Mouse (Mus musculus) embryonic facial prominence, embryonic 14.5 days (tissue): ENCODE data around the gene Mvk. TPM values are rescaled to one million over a fixed set of nuclear protein-coding genes. Genes with fewer than 3 reads are reported as not detected.

Experiments used
- ATAC-seq: fragments of 200-750 bp; cut with Nextera tagmentation; 2 replicates; pipeline ENCODE4 v1.8.0; 2017; ENCODE audit warnings: low read depth, moderate number of reproducible peaks, moderate TSS enrichment
- DNase-seq: peaks from one replicate; pipeline ENCODE4 v3.0.0-alpha.2; 2015; ENCODE audit warnings: low spot score
- H3K27ac ChIP-seq: fragments of 300-500 bp; sonication (generic); replicated peaks from 2 replicates; pipeline ENCODE4 v1.5.1; 2014; ENCODE audit warnings: low read depth, mild to moderate bottlenecking, low read length, moderate library complexity
- H3K27me3 ChIP-seq: fragments of 300-500 bp; sonication (generic); replicated peaks from 2 replicates; pipeline ENCODE4 v1.6.1; 2014; ENCODE audit warnings: low read length; ENCODE audit not compliant: control insufficient read depth, insufficient read depth
- H3K36me3 ChIP-seq: fragments of 300-500 bp; sonication (generic); 2 replicates; pipeline ENCODE4 v1.6.1; 2014; ENCODE audit warnings: low read length, mixed read lengths; ENCODE audit not compliant: control insufficient read depth, insufficient read depth
- H3K4me1 ChIP-seq: fragments of 300-500 bp; sonication (generic); 2 replicates; pipeline ENCODE4 v1.6.1; 2014; ENCODE audit warnings: antibody characterized with exemption, low read length; ENCODE audit not compliant: control insufficient read depth, insufficient read depth
- H3K4me2 ChIP-seq: fragments of 300-500 bp; sonication (generic); 2 replicates; pipeline ENCODE4 v1.6.1; 2014; ENCODE audit warnings: low read depth, mild to moderate bottlenecking, low read length, moderate library complexity, mixed read lengths
- H3K4me3 ChIP-seq: fragments of 300-500 bp; sonication (generic); 2 replicates; pipeline ENCODE4 v1.5.1; 2014; ENCODE audit warnings: low read depth, mild to moderate bottlenecking, low read length
- H3K9ac ChIP-seq: fragments of 300-500 bp; sonication (generic); 2 replicates; pipeline ENCODE4 v1.6.1; 2014; ENCODE audit warnings: low read depth, mild to moderate bottlenecking, low read length, moderate library complexity, mixed read lengths
- H3K9me3 ChIP-seq: fragments of 300-500 bp; sonication (generic); 2 replicates; pipeline ENCODE4 v1.6.1; 2016; ENCODE audit warnings: low read length; ENCODE audit not compliant: control insufficient read depth
- WGBS: fragments of 180-500 bp; shearing (Covaris S2); extraction: QIAGEN DNeasy Blood & Tissue Kit; methylation state at CpG from one replicate; pipeline ENCODE4 v1.1.7; 2014; 5-methylcytosine and 5-hydroxymethylcytosine counted together
- polyA plus RNA-seq: library from polyadenylated mRNA; unstranded; fragments of >200 nt; fragmentation: Nextera tagmentation; extraction: Ambion mirVana; gene quantifications from 2 replicates; pipeline ENCODE4 v1.2.1, GENCODE M21; 2014

Mvk gene
- 42.6 and 48.2 TPM in 2 replicates for polyA plus RNA-seq

GRCm38 (mm10) chr5:114443566-114444367 lies at the start of gene Mvk, which contains the start of gene Mmab:
Gene Mvk, plus strand, starts transcription at chr5:114444269.
Gene Mmab, minus strand, starts transcription at chr5:114444060.
- no peaks in the 10 kb centered on the region for H3K27me3 ChIP-seq
- WGBS: 1% methylated on average over 34 of the region's 43 CpGs
- peak; percentile 98 for ATAC-seq

DNA sequence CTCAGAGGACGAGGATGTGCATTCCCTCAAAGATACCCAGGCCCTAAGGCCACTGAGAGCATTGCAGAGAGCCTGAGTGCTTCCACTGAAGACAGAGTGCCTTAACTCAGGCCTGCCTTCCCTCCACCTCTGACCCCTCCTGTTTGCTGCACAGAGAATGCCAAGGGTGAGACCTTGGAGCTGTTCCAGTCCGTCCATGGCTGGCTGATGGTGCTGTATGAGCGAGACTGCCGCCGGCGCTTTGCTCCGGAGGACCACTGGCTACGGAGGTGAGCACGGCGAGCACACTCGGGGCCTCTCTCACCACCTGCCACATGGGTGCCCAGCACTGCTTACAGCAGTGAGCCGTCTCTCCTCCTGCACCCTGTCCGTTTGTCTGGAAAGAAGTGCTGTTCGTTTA lies 37.5 kb upstream of the Mvk start:
- H3K4me3 ChIP-seq: no peak overlapping the region
- no peak overlapping the region for H3K9ac ChIP-seq
- ATAC-seq (no peak), DNase-seq (no peak)
- peaks cover 100% of the 10 kb centered on the region for H3K36me3 ChIP-seq
- no peaks in the 10 kb centered on the region for H3K27me3 ChIP-seq
- WGBS: 83% methylated on average over 14 of the region's 14 CpGs
- no peak overlapping the region for H3K27ac ChIP-seq
- no peaks in the 10 kb centered on the region for H3K9me3 ChIP-seq
- H3K4me1 ChIP-seq: no peaks in the 10 kb centered on the region
- H3K4me2 ChIP-seq: no peak overlapping the region

More at GRCm38 (mm10) chr5:114443566-114444367, at the start of gene Mvk, which contains the start of gene Mmab:
- H3K9me3 ChIP-seq: no peaks in the 10 kb centered on the region
- H3K4me3 ChIP-seq: peak within 1 kb of the TSS; percentile 66
- H3K4me2 ChIP-seq: peak within 1 kb of the TSS; percentile 67
- H3K27ac ChIP-seq: peak within 1 kb of the TSS; percentile 53; the same call in 1 of the 2 replicates
- DNase-seq: peak; percentile 100
- H3K9ac ChIP-seq: peak within 1 kb of the TSS; percentile 71
- peaks cover 18% of the 10 kb centered on the region; the same call in 1 of the 2 replicates for H3K36me3 ChIP-seq
- H3K4me1 ChIP-seq: peaks cover 10% of the 10 kb centered on the region

DNA sequence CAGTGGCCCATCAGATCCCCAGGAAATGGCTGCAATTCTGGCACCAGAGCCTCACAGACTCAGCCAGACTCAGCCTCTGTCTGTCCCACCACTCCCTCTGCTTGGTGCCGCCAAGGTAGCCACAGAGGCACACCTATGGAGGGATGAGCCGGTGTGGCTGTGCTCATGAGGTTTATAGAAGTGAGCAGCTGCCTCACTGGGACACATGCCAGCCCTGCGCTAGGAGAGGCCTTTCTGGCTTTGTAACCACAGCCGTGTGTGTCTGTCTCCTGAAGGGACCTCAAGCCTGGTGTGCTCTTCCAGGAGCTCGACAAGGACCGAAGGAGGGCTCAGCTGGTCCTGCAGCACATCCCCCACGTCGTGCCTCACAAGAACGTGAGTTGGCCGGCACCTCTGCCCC lies 36.8 kb upstream of the Mvk start:
- Histone ChIP-seq H3K36me3 (peaks cover 100% of the 10 kb centered on the region), H3K27me3 (no peaks in the 10 kb centered on the region), H3K4me1 (no peaks in the 10 kb centered on the region), H3K4me2 (no peak overlapping the region), H3K9me3 (no peaks in the 10 kb centered on the region), H3K9ac (no peak overlapping the region), H3K4me3 (no peak overlapping the region), H3K27ac (no peak overlapping the region)
- 76% methylated on average over 10 of the region's 10 CpGs for WGBS
- DNase-seq (peak; percentile 52), ATAC-seq (peak; percentile 9; the same call in 1 of the 2 replicates)

GRCm38 (mm10) chr5:114407810-114408209 lies 36.3 kb upstream of the Mvk start:
- ATAC-seq: no peak; the same call in 1 of the 2 replicates

GRCm38 (mm10) chr5:114408846-114409245 lies 35.2 kb upstream of the Mvk start:
- no peak overlapping the region for H3K4me3 ChIP-seq
- peaks cover 100% of the 10 kb centered on the region for H3K36me3 ChIP-seq
- DNase-seq: no peak
- H3K9ac ChIP-seq: no peak overlapping the region
- no peak for ATAC-seq
- 85% methylated on average over 11 of the region's 11 CpGs for WGBS
- H3K9me3 ChIP-seq: no peaks in the 10 kb centered on the region
- H3K4me2 ChIP-seq: no peak overlapping the region
- H3K27me3 ChIP-seq: no peaks in the 10 kb centered on the region
- no peaks in the 10 kb centered on the region for H3K4me1 ChIP-seq
- no peak overlapping the region for H3K27ac ChIP-seq

More at GRCm38 (mm10) chr5:114407810-114408209, 36.3 kb upstream of the Mvk start:
- 87% methylated on average over 8 of the region's 9 CpGs for WGBS
- H3K4me2 ChIP-seq: no peak overlapping the region
- H3K4me1 ChIP-seq: no peaks in the 10 kb centered on the region
- H3K9ac ChIP-seq: no peak overlapping the region
- no peak overlapping the region for H3K27ac ChIP-seq
- H3K36me3 ChIP-seq: peaks cover 100% of the 10 kb centered on the region
- H3K4me3 ChIP-seq: no peak overlapping the region
- DNase-seq: no peak
- no peaks in the 10 kb centered on the region for H3K27me3 ChIP-seq
- no peaks in the 10 kb centered on the region for H3K9me3 ChIP-seq

DNA sequence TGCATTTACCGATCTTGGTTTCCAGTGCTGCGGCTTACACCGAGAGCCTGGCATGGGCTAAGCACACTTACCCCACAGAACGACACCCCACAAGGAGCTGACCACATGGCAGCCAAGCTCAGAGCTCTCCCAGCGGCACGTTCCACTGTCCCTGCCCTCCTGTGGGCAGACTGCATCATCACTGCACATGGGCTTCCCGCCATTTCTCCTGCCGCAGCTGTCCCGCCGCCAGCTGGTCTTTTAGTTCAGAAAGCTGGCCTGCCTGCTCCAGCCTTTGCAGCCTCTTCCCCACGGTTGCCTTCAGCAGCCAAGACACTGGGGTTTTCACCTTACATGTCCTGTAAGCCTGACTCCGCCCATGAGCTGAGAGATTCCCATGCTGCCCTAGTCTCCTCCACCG lies 33.6 kb upstream of the Mvk start:
- Histone ChIP-seq H3K27ac (no peak overlapping the region), H3K27me3 (no peaks in the 10 kb centered on the region), H3K4me2 (no peak overlapping the region), H3K4me3 (no peak overlapping the region), H3K36me3 (peaks cover 100% of the 10 kb centered on the region), H3K4me1 (no peaks in the 10 kb centered on the region), H3K9me3 (no peaks in the 10 kb centered on the region), H3K9ac (no peak overlapping the region)
- WGBS: 86% methylated on average over 13 of the region's 13 CpGs
- peak; percentile 21 for DNase-seq
- no peak for ATAC-seq

DNA sequence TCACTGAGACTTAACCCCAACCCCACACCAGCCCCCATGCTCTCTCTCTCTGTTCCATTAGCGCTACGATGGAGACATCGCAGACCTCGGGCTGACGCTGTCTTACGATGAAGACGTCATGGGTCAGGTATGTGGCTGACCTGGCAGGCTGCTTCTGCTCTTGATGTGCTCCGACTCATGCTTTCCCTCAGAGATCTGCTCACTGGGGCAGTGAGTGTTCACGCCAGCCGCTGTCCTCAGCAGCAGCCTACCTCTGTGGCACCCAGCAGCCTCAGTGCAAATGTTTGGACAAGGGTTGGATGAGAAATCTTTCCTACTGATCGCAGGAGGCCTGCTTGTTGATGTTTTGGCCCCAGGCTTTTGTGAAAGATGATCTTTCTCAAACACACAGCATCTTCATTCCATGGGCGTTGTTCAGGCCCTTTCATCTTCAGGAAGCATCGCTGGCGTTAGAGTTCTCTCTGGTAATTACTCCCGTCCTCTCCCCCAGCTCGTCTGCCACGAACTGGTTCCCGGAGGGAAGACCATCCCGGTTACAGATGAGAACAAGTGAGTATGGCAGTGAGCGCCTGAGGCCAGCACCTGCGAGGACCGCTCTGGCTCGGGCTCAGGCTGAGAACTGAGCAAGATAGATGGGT lies 31.6 kb upstream of the Mvk start:
- no peak overlapping the region for H3K27ac ChIP-seq
- DNase-seq (peak; percentile 51), ATAC-seq (peak; percentile 56; the same call in 1 of the 2 replicates)
- no peak overlapping the region for H3K4me2 ChIP-seq
- no peak overlapping the region for H3K4me3 ChIP-seq
- no peaks in the 10 kb centered on the region for H3K4me1 ChIP-seq
- H3K9ac ChIP-seq: no peak overlapping the region
- H3K27me3 ChIP-seq: no peaks in the 10 kb centered on the region
- H3K36me3 ChIP-seq: peaks cover 100% of the 10 kb centered on the region
- H3K9me3 ChIP-seq: no peaks in the 10 kb centered on the region
- WGBS: 68% methylated on average over 23 of the region's 23 CpGs

DNA sequence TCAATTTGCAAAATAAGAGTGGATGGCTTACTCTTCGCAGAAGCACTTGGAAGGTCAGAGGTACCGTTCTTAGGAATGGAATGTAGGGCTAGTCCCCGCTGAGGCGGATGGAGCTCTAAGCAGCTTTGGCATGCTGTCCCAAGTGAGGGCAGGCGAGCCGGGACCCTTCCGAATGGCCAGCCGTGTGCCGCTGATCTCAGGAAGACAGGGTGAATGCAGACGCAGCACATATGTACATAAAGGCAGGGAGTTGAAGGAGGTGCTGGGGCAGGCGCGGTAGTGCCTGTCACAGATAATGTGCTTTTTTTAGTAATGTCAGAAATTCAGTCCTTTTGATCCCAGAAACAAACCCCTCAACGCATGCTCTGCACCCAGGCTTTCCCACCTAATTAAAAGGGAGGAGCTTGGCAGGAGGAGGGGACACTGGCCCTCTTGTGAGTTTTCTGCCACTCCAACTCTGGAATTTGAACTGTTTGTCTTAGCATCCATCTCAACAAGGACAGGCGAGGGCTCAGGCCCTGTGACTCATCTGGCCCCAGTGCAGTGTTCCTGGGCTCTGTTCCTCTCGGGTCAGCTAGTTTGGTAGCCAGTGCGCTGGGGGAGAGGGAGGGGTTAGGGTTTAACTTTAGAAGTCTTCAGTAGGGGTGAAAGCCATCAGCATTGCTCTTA lies 30.9 kb upstream of the Mvk start:
- H3K9me3 ChIP-seq: no peaks in the 10 kb centered on the region
- H3K27ac ChIP-seq: no peak overlapping the region
- 66% methylated on average over 16 of the region's 16 CpGs for WGBS
- peaks cover 100% of the 10 kb centered on the region for H3K36me3 ChIP-seq
- H3K4me1 ChIP-seq: no peaks in the 10 kb centered on the region
- H3K27me3 ChIP-seq: no peaks in the 10 kb centered on the region
- H3K9ac ChIP-seq: no peak overlapping the region
- DNase-seq (no peak), ATAC-seq (no peak)
- H3K4me3 ChIP-seq: no peak overlapping the region
- H3K4me2 ChIP-seq: no peak overlapping the region
